Mouse (Mus musculus): ENCODE measurements around the gene Scn10a.

The Scn10a gene

DNA sequence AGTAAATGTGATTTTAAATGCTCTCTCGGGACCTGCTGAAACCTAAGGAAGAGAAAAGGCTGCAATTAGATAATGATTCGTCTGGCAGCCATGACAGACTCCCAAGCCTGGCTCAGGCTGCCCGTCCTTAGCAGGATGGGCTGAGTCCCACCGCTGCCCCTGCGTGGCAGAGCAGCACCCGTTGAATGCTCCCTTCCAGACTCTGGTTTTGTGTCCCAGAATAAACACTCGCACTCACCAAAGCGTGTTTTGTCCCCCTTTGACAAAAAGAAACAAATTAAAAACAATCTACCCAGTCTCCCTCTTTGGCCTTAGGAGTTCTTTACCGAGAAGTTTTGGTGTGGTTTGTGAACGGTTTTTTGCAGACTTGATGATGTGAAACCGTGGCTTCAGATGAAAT lies at the start of gene Scn10a:
Gene Scn10a, minus strand, starts transcription at position 101 of the 400 bp plus-strand sequence.
- DNase-seq (ENCODE audit: low read depth in 1 of 2, low spot score in 2 of 2), result no peak

- DNase-seq (ENCODE audit: low read depth in 1 of 2, low spot score in 2 of 2), result no peak
Observed at GRCm38 (mm10) chr9:119768585-119768984, 49.5 kb upstream of the Scn10a start.

DNA sequence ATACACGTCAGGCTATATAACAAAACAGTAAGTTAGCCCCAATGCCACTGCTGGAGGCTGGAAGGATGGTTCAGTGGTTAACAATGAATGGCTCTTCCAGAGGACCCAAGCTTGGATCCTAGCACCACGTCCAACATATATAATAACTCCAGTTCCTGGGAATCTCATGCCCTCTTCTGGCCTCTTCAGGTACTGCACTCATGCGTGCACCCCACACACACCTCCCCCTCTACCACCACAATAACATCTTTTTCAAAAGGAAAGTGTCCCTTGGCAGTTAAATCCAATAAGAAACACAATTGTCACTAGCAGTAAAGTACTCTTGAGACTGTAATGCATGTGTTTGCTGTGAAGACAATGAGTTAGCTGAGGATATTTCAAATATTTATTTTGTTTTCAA lies 41.1 kb upstream of the Scn10a start:
- DNase-seq (ENCODE audit: low read depth in 1 of 2, low spot score in 2 of 2), result no peak

- no peak for DNase-seq (ENCODE audit: low read depth in 1 of 2, low spot score in 2 of 2)
Observed at GRCm38 (mm10) chr9:119759457-119759856, 40.3 kb upstream of the Scn10a start.

GRCm38 (mm10) chr9:119751507-119751906 lies 32.4 kb upstream of the Scn10a start:
- no peak for DNase-seq (ENCODE audit: low read depth in 1 of 2, low spot score in 2 of 2)

- no peak for DNase-seq (ENCODE audit: low read depth in 1 of 2, low spot score in 2 of 2)
Observed at GRCm38 (mm10) chr9:119749112-119749511, 30.0 kb upstream of the Scn10a start.

DNA sequence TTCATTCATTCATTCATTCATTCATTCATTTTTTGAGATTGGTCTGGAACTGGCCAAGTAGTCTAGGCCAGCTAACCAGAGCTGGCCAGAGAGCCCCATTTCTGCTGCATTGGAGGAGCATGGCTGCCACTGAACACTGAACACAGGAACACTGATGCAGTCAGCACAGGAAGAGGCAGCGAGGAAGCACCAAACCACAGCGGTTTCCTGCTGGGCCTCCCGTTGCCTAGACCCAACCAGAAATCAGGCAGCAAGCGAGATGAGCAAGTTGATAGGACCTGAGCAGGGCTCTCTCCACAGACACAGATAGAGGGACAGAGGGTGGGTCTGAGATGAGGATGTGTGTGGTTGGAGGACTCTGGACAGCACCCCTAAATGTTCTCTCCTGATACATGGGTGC lies 24.8 kb upstream of the Scn10a start:
- DNase-seq (ENCODE audit: low read depth in 1 of 2, low spot score in 2 of 2), result no peak

GRCm38 (mm10) chr9:119743312-119743711 lies 24.2 kb upstream of the Scn10a start:
- DNase-seq (ENCODE audit: low read depth in 1 of 2, low spot score in 2 of 2), result no peak

DNA sequence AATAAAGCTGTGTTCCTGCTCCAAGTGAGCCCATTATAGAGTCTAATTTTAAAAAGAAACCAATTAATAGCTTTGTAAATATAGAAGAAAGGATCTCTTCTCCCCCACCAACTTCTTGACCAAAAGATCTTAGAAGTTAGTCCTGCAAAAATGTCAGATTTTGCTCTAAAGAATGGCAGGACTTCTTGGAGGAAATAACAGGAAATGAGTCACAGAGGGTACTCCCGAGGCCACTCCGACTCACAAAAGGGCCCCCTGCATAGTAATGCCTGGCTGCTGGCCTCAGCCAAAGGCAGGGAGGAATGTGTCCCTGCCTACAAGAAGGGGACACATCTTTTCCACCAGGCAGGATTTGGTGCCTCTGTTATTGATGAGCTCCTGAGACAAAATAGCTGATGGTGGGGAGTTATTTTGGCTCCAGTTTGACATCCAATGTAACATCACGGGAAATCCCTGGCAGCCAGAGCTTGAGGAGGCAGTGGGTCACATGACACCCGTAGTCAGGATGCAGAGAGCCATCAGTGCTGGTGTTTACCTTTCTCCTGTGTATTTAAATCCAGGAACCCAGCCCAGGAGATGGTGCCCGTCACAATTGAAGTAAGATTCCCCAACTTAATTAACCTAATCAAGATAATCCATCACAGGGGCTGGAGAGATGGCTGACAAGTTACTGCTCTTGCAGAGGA lies 22.1 kb upstream of the Scn10a start:
- DNase-seq (ENCODE audit: low read depth in 1 of 2, low spot score in 2 of 2), result no peak

- no peak for DNase-seq (ENCODE audit: low read depth in 1 of 2, low spot score in 2 of 2)
Observed at GRCm38 (mm10) chr9:119728412-119729097, 9.4 kb upstream of the Scn10a start.

- DNase-seq (ENCODE audit: low read depth in 1 of 2, low spot score in 2 of 2), result no peak
Observed at GRCm38 (mm10) chr9:119726990-119727389, 7.9 kb upstream of the Scn10a start.

GRCm38 (mm10) chr9:119725293-119725862 lies 6.3 kb upstream of the Scn10a start:
- DNase-seq (ENCODE audit: low read depth in 1 of 2, low spot score in 2 of 2), result no peak

DNA sequence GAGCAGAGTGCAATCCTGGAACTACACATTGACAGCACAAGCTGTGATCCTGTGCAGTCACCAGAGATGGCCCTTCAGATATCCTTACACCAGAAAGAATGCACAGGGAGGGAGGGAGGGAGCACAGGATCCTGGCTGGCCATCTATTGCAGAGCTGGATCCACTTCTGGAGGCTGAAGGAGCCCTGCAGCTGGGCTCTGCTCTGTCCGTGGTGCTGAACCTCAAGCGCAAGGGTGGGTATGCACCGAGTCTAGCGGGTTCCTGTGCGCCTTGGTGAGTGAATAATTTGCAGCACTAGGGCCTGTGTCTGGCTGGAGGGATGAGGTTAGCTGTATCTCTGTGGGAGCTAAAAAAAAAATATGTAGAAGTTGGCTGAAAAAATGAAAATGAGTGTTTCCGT lies 12.4 kb downstream of the Scn10a start:
- DNase-seq (ENCODE audit: low read depth in 1 of 2, low spot score in 2 of 2), result no peak

DNA sequence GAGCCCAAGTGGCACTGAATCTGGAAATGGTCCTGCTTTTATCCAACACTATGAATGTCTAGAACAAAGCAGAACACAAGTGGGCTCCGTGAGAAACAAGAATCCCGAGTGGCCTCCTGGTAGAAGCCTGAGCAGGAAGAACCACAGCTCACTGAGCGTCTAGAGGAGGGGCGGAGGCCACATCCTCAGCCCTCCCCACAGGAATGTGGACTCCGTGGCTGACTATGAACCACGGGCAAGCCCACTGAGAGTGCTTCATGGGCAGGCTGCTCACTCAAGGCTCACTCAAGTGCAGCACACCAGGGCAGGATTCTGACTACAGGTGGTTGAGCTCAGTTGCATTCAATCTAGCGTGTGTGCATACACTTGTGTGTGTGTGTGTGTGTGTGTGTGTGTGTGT lies 27.6 kb downstream of the Scn10a start:
- no peak for DNase-seq (ENCODE audit: low read depth in 1 of 2, low spot score in 2 of 2)

DNA sequence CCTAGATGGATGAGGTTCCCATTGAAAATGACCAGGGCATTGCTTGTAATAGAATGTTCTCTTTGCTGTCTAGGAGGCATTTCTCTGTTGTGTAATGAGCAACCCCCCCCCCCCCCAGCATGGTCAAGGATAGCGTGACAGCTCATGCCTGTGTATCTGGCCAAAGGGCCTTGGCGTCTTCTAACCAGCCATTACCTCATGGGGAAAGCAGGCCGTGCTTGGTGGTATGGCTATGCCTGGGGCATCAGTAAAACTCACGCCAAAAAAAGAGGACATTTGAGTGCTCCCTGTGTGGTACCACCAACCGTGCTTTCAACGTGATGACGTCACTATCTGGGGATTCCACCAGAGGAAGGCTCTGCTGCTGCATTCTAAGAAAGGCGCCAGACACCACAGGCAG lies 28.1 kb downstream of the Scn10a start:
- no peak for DNase-seq (ENCODE audit: low read depth in 1 of 2, low spot score in 2 of 2)

DNA sequence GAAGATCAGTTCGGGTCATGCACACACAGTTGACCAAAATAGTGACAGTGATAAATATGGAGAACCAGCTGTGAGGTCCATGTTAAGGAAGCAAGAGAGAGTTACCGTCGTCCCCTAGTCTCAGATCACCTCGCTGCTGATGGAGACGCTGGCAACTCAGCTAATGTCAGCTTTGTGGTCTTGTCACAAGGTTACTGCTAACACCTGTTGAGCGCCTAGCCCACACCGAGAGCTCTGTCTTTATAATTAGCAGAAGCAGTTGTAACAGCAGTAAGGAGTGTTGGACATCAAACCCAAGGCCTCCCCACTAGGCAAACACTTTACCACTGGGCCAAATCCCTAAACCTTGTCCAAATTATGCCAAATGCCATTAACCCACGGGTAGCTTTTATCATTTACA lies 31.2 kb downstream of the Scn10a start:
- DNase-seq (ENCODE audit: low read depth in 1 of 2, low spot score in 2 of 2), result no peak

- no peak for DNase-seq (ENCODE audit: low read depth in 1 of 2, low spot score in 2 of 2)
Observed at GRCm38 (mm10) chr9:119686187-119686586, 32.9 kb downstream of the Scn10a start.

DNA sequence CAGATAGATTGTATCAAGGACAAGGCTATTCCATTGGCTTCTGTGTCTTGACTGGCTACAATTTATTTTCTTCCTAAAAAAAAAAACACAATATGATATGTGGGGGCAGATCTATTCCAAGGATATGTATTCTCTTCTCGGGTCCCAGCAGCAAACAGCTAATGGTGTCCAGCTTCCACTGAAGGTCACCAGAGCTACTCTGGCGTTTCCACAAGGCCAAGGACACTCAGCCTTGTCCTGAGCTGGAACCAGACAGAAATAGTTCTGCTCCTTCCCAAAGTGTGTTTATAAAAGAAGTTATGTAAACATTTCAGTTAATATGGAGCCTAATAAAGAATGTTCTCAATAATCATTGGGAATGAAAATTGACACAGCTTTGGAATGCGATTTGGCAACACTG lies 38.2 kb downstream of the Scn10a start:
- no peak for DNase-seq (ENCODE audit: low read depth in 1 of 2, low spot score in 2 of 2)

GRCm38 (mm10) chr9:119664109-119664508 lies 55.0 kb downstream of the Scn10a start:
- DNase-seq (ENCODE audit: low read depth in 1 of 2, low spot score in 2 of 2), result no peak

- no peak for DNase-seq (ENCODE audit: low read depth in 1 of 2, low spot score in 2 of 2)
Observed at GRCm38 (mm10) chr9:119656111-119656510, 63.0 kb downstream of the Scn10a start.

- DNase-seq (ENCODE audit: low read depth in 1 of 2, low spot score in 2 of 2), result no peak
Observed at GRCm38 (mm10) chr9:119653758-119654157, 65.4 kb downstream of the Scn10a start.

DNA sequence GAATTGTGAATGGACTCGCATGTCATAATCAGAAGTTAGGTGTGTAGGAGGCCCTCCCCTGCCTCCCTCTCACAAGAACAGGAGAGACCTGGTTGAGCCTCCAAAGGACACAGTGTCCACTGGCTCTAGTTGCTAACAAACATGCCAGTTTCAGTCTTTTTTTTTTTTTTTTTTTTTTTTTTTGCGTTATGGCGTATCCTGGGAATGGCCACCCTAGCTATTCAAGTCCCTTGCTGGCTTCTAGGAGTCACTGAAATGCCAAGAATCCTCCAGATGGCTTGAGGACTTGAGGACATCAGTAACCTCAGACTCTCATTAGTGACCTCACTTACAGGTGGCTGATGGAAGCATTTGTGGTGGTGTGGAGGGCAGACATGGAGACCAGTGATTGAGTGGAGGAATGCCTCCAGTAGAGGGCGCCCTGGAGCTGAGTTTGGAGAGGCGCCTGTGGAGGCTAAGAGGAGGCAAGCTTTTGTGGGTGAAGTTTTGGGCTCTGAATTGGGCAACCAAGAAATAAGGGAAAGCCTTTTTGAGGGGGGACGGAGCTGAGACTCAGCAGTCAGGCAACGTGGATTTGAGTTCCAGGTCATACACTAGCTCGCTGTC lies 72.1 kb downstream of the Scn10a start:
- peak in 1 of 2 experiments; percentile 7 for DNase-seq (ENCODE audit: low read depth in 1 of 2, low spot score in 2 of 2)

Measured in monocyte, adult 2 months (primary cell).